Mouse (Mus musculus) heart, postnatal 25 days (tissue): ENCODE results near the gene Gm3173. TPM values are rescaled to one million over a fixed set of nuclear protein-coding genes. Genes with fewer than 3 reads are reported as not detected.
"Not testable (repeated sequence)": the region's sequence is repeated elsewhere in the genome, so short reads cannot be mapped to it uniquely, and the experiment has no call there.

ENCODE experiments used
- DNase-seq: peaks from one replicate; pipeline ENCODE4 v3.0.0; 2022; ENCODE audit warnings: low spot score
- intact Hi-C: fragments of 180-260 bp; cut with DNase I; formaldehyde crosslinking; loops from one replicate; pipeline ENCODE4 v1.15.1; 2025
- total RNA-seq, 2 experiments: library from RNA; stranded (reverse); gene quantifications; 2 replicates each; pipeline ENCODE4 v1.2.3; 2021

Gene Gm3173
- not detected for total RNA-seq

DNA sequence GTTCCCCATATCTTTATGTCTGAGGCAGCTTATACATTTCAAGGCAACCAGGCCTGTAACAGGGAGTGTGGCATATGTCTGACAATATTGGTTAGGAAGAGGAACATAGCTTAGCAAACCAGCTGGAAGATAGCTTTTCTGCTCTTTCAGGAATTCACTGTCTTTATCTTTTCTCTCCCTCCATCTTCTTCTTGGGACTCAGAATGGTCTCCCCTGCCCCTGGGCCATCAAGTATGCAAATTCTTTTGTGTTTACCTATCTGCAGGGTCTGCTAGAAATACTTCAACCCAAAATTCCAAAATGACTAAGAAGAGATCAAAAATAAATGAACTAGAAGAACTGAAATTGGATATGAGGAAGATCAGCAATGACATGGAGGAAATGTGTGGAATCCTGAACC is at the start of gene Gm3173:
TSS of gene Gm3173 (plus strand) at position 301 of the 400 bp plus-strand sequence.
- intact Hi-C loops, DNase-seq: not testable (repeated sequence)

DNA sequence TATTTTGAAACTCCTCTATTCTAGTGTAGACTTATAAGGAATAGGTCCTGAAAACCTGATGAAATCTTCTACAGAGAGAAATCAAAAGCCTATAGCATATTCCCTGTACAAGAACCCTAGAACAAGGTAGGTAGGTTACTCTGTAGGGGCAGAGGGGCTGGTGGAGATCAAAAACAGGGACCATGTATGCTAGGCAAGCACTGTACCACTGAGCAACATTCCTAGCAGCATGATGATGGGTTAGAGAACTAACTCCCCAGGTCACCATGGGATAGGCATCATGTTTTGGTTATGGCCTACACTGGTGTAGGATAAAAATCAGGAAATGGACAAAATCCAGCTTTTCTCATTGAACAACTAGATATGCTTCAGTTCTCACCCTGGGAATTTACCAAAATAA is 45.2 kb upstream of the Gm3173 start:
- DNase-seq, intact Hi-C loops: not testable (repeated sequence)

DNA sequence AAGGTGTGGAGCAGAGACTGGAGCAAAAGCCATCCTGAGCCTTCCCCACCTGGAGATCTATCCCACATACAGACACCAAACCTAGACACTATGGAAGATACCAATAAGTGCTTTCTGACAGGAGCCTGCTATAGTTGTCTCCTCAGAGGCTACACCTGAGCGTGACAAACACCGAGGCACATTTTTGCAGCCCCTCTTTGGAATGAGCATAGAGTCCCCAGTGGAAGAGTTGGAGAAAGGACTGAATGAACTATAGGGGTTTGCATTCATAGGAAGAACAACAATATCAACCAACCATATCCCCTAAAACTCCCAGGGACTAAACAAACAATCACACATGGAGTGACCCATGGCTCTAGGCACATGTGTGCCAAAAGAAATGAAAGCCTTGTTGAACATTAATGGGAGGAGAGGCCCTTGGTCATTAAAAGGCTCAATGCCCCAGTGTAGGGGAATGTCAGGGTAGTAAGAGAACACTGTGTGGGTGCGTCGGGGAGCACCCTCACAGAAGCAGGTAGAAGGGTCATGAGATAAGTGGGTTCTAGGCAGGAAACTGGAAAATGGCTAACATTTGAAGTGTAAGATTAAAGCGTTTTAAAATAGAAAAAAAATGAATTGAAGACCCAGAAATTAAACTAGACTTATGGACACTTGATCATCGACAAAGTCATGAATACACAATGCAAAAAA is 37.8 kb upstream of the Gm3173 start:
- intact Hi-C loops, DNase-seq: not testable (repeated sequence)

DNA sequence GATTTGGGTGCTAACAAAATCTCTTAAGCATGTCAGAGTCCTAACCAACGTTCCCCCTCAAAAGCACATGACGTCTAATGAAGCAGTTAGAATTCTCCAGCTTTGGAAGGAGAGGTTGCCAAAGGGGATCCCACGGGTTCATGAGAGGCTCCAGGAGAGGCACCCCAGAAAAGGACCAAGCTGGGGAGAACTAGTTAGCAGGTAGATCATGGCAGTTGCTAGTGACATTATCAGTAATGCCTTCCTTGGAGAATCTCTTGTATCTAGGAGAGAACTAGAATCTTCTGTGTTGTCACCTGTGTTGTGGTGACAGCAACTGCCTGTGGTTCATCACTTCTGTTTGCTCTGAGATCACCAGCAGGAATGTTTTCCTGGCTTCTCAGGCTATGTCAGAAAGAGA is 33.6 kb upstream of the Gm3173 start, which contains the start of gene Gm3159:
TSS of gene Gm3159 (plus strand) at position 301 of the 400 bp plus-strand sequence.
- intact Hi-C loops, DNase-seq: not testable (repeated sequence)

DNA sequence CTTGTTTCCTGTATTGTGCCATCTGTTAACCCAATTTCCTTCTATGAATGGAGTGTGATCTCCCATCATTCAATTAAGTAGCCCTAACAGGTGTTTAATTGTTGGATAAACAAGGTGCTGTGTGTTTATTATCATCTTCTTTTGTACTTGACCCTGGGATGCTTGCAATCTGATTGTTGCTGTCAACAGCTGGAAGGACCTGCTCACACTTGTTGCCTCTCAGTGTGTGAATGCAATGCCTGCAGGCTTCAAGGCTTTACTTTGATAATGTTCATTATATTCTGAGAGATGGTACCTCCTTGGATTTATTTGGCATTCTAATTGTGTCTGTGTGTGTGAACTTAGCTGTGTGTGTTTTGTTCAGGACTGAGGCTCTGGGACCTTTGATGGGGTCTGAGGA is 32.2 kb upstream of the Gm3173 start:
- DNase-seq, intact Hi-C loops: not testable (repeated sequence)

DNA sequence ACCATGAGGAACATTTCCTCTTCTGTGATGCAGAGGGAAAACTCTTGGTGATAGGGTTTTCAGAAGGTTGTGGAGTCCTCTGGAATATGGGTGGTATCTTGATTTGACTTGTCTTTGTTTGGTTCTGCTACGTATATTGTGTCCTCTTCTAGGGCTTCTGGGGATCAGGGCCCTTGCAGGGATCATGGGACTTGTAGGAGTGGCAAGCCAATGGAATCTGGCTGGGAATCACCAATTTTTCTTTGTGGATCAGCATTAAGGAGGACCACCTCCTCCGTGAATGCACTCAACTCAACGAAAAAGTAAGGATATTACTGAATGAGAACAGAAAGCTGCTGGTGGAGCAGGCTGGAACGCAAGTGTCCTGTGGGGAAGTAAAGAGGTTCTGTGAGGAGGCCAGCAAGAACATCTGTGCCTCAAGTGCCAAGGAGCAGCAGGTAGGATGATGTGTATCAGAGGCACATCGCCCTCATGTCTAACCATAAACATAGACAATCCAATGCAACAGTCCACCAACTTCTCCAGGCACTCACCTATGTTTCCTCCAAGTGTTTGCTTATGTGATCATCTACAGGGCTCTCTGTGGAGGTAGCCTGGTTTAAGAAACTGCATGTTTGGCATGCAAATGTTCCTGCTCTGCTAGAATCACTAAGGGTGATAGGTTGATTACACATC is 30.5 kb upstream of the Gm3173 start:
- DNase-seq, intact Hi-C loops: not testable (repeated sequence)

DNA sequence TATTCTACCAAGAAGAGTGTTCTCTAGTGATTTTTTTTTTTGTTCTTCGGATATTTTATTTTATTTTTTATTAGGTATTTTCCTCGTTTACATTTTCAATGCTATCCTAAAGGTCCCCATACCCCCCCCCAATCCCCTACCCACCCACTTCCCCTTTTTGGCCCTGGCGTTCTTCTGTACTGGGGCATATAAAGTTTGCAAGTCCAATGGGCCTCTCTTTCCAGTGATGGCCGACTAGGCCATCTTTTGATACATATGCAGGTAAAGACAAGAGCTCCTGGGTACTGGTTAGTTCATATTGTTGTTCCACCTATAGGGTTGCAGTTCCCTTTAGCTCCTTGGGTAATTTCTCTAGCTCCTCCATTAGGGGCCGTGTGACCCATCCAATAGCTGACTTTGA is 29.5 kb upstream of the Gm3173 start:
- intact Hi-C loops, DNase-seq: not testable (repeated sequence)

DNA sequence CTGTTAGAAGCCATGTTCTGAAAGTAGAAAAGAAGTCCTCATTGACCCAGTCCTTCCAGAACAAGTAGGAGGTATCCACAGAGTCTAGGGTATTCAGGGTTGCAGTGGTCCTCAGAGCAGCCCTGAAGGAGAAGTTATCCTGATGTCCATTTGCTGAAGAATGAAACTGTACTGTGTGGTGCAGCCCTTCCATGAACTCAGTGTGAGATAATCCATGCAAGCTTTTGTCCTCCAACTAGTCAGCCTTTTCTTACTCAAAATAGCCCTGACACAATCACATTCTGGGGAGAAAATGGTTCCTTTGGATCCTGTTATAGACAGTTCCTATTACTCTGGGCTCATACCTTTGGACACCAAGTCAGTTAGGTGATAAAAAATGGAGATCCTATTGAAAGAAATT is 27.0 kb upstream of the Gm3173 start:
- intact Hi-C loops, DNase-seq: not testable (repeated sequence)

DNA sequence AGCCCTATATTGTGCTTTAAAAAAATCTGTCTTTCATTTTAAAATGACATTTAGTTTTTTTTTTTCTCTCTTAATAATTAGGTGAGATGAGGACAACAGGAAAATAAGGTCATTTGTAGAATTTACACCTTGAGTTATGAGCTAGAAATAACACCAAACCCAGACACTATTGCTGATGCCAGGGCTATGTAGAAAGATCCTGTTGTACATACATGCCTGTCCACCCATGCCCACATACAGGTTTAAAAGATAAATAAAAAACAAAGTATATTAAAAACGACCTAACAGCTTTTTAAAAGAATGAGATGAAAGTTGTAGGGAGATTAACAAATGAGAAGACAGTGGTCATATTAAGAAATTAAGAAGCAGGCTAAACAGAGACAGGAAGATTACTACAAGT is 20.9 kb upstream of the Gm3173 start:
- intact Hi-C loops, DNase-seq: not testable (repeated sequence)

DNA sequence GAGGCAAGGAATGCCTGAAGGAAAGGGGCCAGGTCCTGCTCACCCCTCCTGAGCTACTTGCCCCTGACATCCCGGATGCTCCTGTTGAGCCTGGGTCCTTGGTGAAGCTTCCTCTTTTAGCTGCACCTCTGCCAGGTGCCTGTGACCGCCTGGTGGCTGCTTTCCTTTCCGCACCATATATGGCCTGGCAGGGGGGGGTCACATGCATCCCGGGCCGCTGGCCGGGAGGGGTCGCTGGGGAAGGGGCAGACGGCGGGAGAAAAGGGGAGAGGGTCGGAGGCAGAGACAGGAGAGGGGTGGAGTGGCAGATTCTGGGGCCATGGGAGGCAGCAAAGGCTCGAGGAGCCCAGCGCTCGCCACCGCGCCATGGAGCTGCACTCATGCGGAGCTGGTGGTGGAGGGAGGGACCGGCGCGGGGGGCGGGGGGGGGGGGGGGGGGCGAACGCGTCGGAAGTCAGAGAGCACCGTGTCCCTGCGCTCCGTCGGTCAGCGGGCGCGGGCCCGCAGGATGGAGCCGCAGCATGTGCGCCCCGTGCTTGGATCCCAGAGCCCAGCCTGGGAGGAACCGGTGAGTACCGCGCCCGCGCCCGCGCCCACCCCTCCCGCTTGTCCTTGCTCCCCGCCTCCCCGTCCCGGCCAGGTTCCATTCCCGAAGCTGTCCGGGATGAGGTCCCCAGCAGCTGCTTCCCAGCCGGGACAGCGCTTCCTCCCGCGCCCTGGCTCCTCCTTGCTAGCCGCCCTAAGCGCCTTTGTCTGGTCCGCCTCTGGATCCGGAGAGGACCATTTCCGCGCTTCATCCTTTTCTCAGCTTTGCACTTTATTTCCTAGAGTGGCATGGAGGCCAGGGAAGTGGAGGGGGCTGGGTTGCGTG is 15.6 kb upstream of the Gm3173 start, which contains the start of gene Gm3164:
TSS of gene Gm3164 (plus strand) at position 484 of the 871 bp plus-strand sequence.
- intact Hi-C loops = not testable (repeated sequence)
- DNase-seq = peak; percentile 73

DNA sequence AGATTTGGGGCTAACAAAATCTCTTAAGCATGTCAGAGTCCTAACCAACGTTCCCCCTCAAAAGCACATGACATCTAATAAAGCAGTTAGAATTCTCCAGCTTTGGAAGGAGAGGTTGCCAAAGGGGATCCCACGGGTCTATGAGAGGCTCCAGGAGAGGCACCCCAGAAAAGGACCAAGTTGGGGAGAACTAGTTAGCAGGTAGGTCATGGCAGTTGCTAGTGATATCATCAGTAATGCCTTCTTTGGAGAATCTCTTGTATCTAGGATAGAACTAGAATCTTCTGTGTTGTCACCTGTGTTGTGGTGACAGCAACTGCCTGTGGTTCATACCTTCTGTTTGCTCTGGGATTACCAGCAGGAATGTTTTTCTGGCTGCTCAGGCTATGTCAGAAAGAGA is 50.7 kb downstream of the Gm3173 start, which contains the start of gene Gm3182:
TSS of gene Gm3182 (plus strand) at position 301 of the 400 bp plus-strand sequence.
- intact Hi-C loops, DNase-seq: not testable (repeated sequence)

DNA sequence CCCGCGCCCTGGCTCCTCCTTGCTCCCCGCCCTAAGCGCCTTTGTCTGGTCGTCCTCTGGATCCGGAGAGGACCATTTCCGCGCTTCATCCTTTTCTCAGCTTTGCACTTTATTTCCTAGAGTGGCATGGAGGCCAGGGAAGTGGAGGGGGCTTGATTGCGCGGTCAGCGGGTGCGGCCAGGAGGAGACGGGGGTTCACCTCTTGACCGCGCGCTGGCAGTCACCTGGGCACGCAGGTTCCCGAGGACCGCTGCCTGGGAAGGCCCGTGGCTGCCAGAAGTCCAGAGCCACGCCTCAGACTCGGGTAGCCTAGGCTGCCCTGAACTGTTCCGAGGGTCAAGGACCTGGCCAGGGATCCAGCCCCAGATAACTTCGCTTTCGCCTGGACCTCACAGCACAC is 68.6 kb downstream of the Gm3173 start:
- intact Hi-C loops, DNase-seq: not testable (repeated sequence)

DNA sequence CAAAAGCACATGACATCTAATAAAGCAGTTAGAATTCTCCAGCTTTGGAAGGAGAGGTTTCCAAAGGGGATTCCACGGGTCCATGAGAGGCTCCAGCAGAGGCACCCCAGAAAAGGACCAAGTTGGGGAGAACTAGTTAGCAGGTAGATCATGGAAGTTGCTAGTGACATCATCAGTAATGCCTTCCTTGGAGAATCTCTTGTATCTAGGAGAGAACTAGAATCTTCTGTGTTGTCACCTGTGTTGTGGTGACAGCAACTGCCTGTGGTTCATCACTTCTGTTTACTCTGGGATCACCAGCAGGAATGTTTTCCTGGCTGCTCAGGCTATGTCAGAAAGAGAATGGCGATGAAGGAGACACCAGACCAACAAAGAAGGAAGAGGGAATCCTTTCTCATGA is 124.3 kb downstream of the Gm3173 start, which contains the start of gene Gm3047:
TSS of gene Gm3047 (plus strand) at position 301 of the 400 bp plus-strand sequence.
- DNase-seq, intact Hi-C loops: not testable (repeated sequence)

Other genes starting within 250 kb of the Gm3173 start
- gene Gm2974, start 248.4 kb upstream of the Gm3173 start, total RNA-seq = not detected
- not detected for gene Gm3138, start 181.4 kb upstream of the Gm3173 start, total RNA-seq
- gene Gm3149, start 113.7 kb upstream of the Gm3173 start, total RNA-seq = not detected
- not detected for gene 2610042L04Rik, start 96.2 kb upstream of the Gm3173 start, total RNA-seq
- not detected for gene Gm3159, start 33.5 kb upstream of the Gm3173 start, total RNA-seq
- gene Gm3164, start 15.5 kb upstream of the Gm3173 start, total RNA-seq = not detected
- gene Gm3182, start 50.8 kb downstream of the Gm3173 start, total RNA-seq = not detected
- not detected for gene Gm3047, start 124.4 kb downstream of the Gm3173 start, total RNA-seq
- gene Gm8159, start 201.4 kb downstream of the Gm3173 start, total RNA-seq = not detected
- gene Gm3239, start 233.2 kb downstream of the Gm3173 start, total RNA-seq = not detected